Comparison of ENCODE assay signal across 20 mouse cellular contexts in genomic region chr14:57230264-57231015, GRCm38 (mm10).
DNase-seq lines count a peak whose midpoint lies in the region; ATAC-seq and TF ChIP-seq lines count a peak whose summit lies in the region.
"Had no signal": no experiment of that assay in that cellular context is flagged by ENCODE, and none has a peak within 500 bp of the region (broad histone marks: within the 10 kb centered on the region; RNA-seq: fewer than 3 reads in every experiment).

No protein-coding gene starts in this region.

- no peak for TF ChIP-seq EP300 in stomach, postnatal 0 days (optimal IDR thresholded peaks at IDR 0.05)

- peaks cover 12% of the 10 kb centered on the region for H3K4me1 ChIP-seq in heart, embryonic 10.5 days
- no peaks in the 10 kb centered on the region for H3K4me1 ChIP-seq in intestine, embryonic 15.5 days (replicated peaks)
- H3K4me1 ChIP-seq in stomach, postnatal 0 days (replicated peaks; ENCODE audit: control insufficient read depth, insufficient read depth), result no peaks in the 10 kb centered on the region
- H3K4me1 ChIP-seq in thymus, adult 2 months (replicated peaks; ENCODE audit: control insufficient read depth, insufficient read depth, low read length), result no peaks in the 10 kb centered on the region
- H3K4me1 ChIP-seq: forebrain, embryonic 15.5 days had no signal

- H3K9me3 ChIP-seq in heart, embryonic 10.5 days, result no peaks in the 10 kb centered on the region
- H3K9me3 ChIP-seq in intestine, embryonic 15.5 days, result no peaks in the 10 kb centered on the region
- no peaks in the 10 kb centered on the region for H3K9me3 ChIP-seq in stomach, postnatal 0 days (ENCODE audit: control insufficient read depth, low read length)
- H3K9me3 ChIP-seq: embryonic facial prominence, embryonic 10.5 days; forebrain, embryonic 15.5 days; heart, embryonic 13.5 days had no signal

- DNase-seq in heart, embryonic 10.5 days (ENCODE audit: low spot score), result peak; percentile 41
- DNase-seq in heart, postnatal 4 days, result no peak
- DNase-seq in large intestine, adult 2 months (ENCODE audit: low read depth, low spot score), result peak; percentile 63
- DNase-seq in stomach, postnatal 0 days (ENCODE audit: low spot score), result peak; percentile 7
- no peak for DNase-seq in thymus, postnatal 4 days
- DNase-seq in thymus, adult 2 months, result no peak
- DNase-seq: adrenal gland, postnatal 25 days; cerebellum, adult 2 months; cerebellum, postnatal 10 days; gastrocnemius, postnatal 10 days; heart, adult 2 months; heart, postnatal 36 days had no signal

- 0 out of 2 replicates have a peak overlapping the region, but pooled peaks have one; percentile 15 for H3K4me2 ChIP-seq in intestine, embryonic 15.5 days (replicated peaks)
- H3K4me2 ChIP-seq in stomach, postnatal 0 days (replicated peaks; ENCODE audit: low read depth), result no peak overlapping the region
- H3K4me2 ChIP-seq: forebrain, embryonic 15.5 days; heart, embryonic 13.5 days; hindbrain, embryonic 14.5 days had no signal

- no peak for TF ChIP-seq POLR2A in thymus, adult 2 months (IDR thresholded peaks at IDR 0.05; ENCODE audit: control insufficient read depth, extremely low read depth, insufficient read depth, low read length, poor library complexity)

- H3K4me3 ChIP-seq in heart, embryonic 10.5 days, result no peak overlapping the region
- H3K4me3 ChIP-seq in intestine, embryonic 15.5 days (replicated peaks), result no peak overlapping the region
- H3K4me3 ChIP-seq in stomach, postnatal 0 days (ENCODE audit: low read depth, low read length), result no peak overlapping the region
- no peak overlapping the region for H3K4me3 ChIP-seq in thymus, adult 2 months (ENCODE audit: control insufficient read depth, insufficient read depth, low read length)
- H3K4me3 ChIP-seq: embryonic facial prominence, embryonic 10.5 days; forebrain, embryonic 15.5 days; heart, adult 2 months; heart, embryonic 13.5 days had no signal

- no peak for TF ChIP-seq CTCF in stomach, postnatal 0 days (IDR thresholded peaks at IDR 0.05; ENCODE audit: low read depth)
- TF ChIP-seq CTCF in thymus, adult 2 months (IDR thresholded peaks at IDR 0.05; ENCODE audit: borderline replicate concordance, control insufficient read depth, extremely low read depth, insufficient read depth, low read length, poor library complexity), result no peak

- H3K27me3 ChIP-seq in heart, embryonic 10.5 days (ENCODE audit: insufficient read depth, poor library complexity, severe bottlenecking), result no peaks in the 10 kb centered on the region
- no peaks in the 10 kb centered on the region for H3K27me3 ChIP-seq in intestine, embryonic 15.5 days (replicated peaks)
- no peaks in the 10 kb centered on the region for H3K27me3 ChIP-seq in stomach, postnatal 0 days (ENCODE audit: control insufficient read depth, insufficient read depth, low read length)
- H3K27me3 ChIP-seq in thymus, adult 2 months (ENCODE audit: control insufficient read depth, insufficient read depth, low read length), result no peaks in the 10 kb centered on the region
- H3K27me3 ChIP-seq: CH12.LX; forebrain, embryonic 15.5 days had no signal

- no peaks in the 10 kb centered on the region for H3K36me3 ChIP-seq in heart, embryonic 10.5 days
- no peaks in the 10 kb centered on the region for H3K36me3 ChIP-seq in intestine, embryonic 15.5 days
- H3K36me3 ChIP-seq in stomach, postnatal 0 days (ENCODE audit: control insufficient read depth, insufficient read depth, low read length), result no peaks in the 10 kb centered on the region
- H3K36me3 ChIP-seq in thymus, adult 2 months (ENCODE audit: control insufficient read depth, insufficient read depth, low read length), result no peaks in the 10 kb centered on the region
- H3K36me3 ChIP-seq: embryonic facial prominence, embryonic 10.5 days; forebrain, embryonic 15.5 days; heart, embryonic 13.5 days had no signal

- no peak overlapping the region for H3K27ac ChIP-seq in heart, embryonic 10.5 days
- H3K27ac ChIP-seq in intestine, embryonic 15.5 days, result peak overlapping the region; percentile 69
- H3K27ac ChIP-seq in stomach, postnatal 0 days (replicated peaks), result no peak overlapping the region
- no peak overlapping the region for H3K27ac ChIP-seq in thymus, adult 2 months (ENCODE audit: control insufficient read depth, insufficient read depth, low read length)
- H3K27ac ChIP-seq: embryonic facial prominence, embryonic 10.5 days; forebrain, embryonic 15.5 days; heart, adult 2 months; heart, embryonic 13.5 days; hindbrain, embryonic 14.5 days had no signal

- H3K9ac ChIP-seq in intestine, embryonic 15.5 days, result no peak overlapping the region
- H3K9ac ChIP-seq in stomach, postnatal 0 days (ENCODE audit: low read length), result no peak overlapping the region
- H3K9ac ChIP-seq: forebrain, embryonic 15.5 days; heart, embryonic 13.5 days; hindbrain, embryonic 14.5 days had no signal

- 70% methylated on average over 6 of the region's 6 CpGs for WGBS in heart, embryonic 10.5 days
- 48% methylated on average over 6 of the region's 6 CpGs for WGBS in intestine, embryonic 15.5 days
- 44% methylated on average over 6 of the region's 6 CpGs for WGBS in large intestine, adult 2 months
- 61% methylated on average over 6 of the region's 6 CpGs for WGBS in stomach, postnatal 0 days
- 89% methylated on average over 6 of the region's 6 CpGs for WGBS in thymus, adult 2 months

- ATAC-seq in intestine, embryonic 15.5 days, result peak; percentile 97
- peak; percentile 29; the same call in 1 of the 2 replicates for ATAC-seq in stomach, postnatal 0 days (ENCODE audit: low FRiP score, low TSS enrichment)
- ATAC-seq: activated CD4-positive, CD25-positive, alpha-beta regulatory T cell, adult 4 months; forebrain, embryonic 15.5 days; Patski had no signal

Comparison
In these comparisons a context has a peak if more than half of its experiments do, and no peak if none do; other contexts are left out.
1. DNase-seq: peak in heart, embryonic 10.5 days (single experiment), large intestine, adult 2 months (single experiment) and stomach, postnatal 0 days (single experiment); none in heart, postnatal 4 days (single experiment), thymus, postnatal 4 days (single experiment) and thymus, adult 2 months (single experiment).